Mouse (Mus musculus) lung, postnatal 0 days (tissue): ENCODE measurements around the gene Kcnh4. TPM values are rescaled to one million over a fixed set of nuclear protein-coding genes. Genes with fewer than 3 reads are reported as not detected.
"Not testable (repeated sequence)": the region's sequence is repeated elsewhere in the genome, so short reads cannot be mapped to it uniquely, and the experiment has no call there.

Experiments used
- ATAC-seq: fragments of 200-750 bp; cut with Nextera tagmentation; 2 replicates; pipeline ENCODE4 v1.8.0; 2017; ENCODE audit warnings: moderate library complexity
- DNase-seq: peaks from one replicate; pipeline ENCODE4 v3.0.0-alpha.2; 2016; ENCODE audit warnings: low spot score
- H3K27ac ChIP-seq: fragments of 300-500 bp; sonication (generic); 2 replicates; pipeline ENCODE4 v1.5.1; 2014; ENCODE audit warnings: antibody characterized with exemption, mild to moderate bottlenecking, low read length, mixed read lengths
- H3K27me3 ChIP-seq: fragments of 300-500 bp; sonication (generic); replicated peaks from 2 replicates; pipeline ENCODE4 v1.6.1; 2014; ENCODE audit warnings: low read length, mixed read lengths; ENCODE audit not compliant: insufficient read depth
- H3K36me3 ChIP-seq: fragments of 300-500 bp; sonication (generic); 2 replicates; pipeline ENCODE4 v1.6.1; 2014; ENCODE audit warnings: low read length, mixed read lengths; ENCODE audit not compliant: insufficient read depth
- H3K4me1 ChIP-seq: fragments of 300-500 bp; sonication (generic); 2 replicates; pipeline ENCODE4 v1.6.1; 2014; ENCODE audit warnings: antibody characterized with exemption, low read depth, low read length, mixed read lengths; ENCODE audit not compliant: insufficient read depth
- H3K4me2 ChIP-seq: fragments of 300-500 bp; sonication (generic); replicated peaks from 2 replicates; pipeline ENCODE4 v1.6.1; 2014; ENCODE audit warnings: low read depth, mild to moderate bottlenecking, low read length, moderate library complexity, mixed read lengths
- H3K4me3 ChIP-seq: fragments of 300-500 bp; sonication (generic); 2 replicates; pipeline ENCODE4 v1.5.1; 2014; ENCODE audit warnings: low read depth, low read length
- H3K9ac ChIP-seq: fragments of 300-500 bp; sonication (generic); replicated peaks from 2 replicates; pipeline ENCODE4 v1.6.1; 2014; ENCODE audit warnings: low read depth, mild to moderate bottlenecking
- H3K9me3 ChIP-seq: fragments of 300-500 bp; sonication (generic); 2 replicates; pipeline ENCODE4 v1.6.1; 2016; ENCODE audit warnings: low read length, mixed read lengths
- CTCF ChIP-seq: IDR thresholded peaks from 2 replicates; pipeline ENCODE4 v1.5.1; 2016; ENCODE audit warnings: antibody characterized with exemption, mild to moderate bottlenecking
- EP300 ChIP-seq: IDR thresholded peaks from 2 replicates; pipeline ENCODE4 v1.6.1; 2016; ENCODE audit warnings: antibody characterized with exemption, mild to moderate bottlenecking, control low read depth
- WGBS: fragments of 180-500 bp; shearing (Covaris S2); extraction: QIAGEN DNeasy Blood & Tissue Kit; methylation state at CpG from one replicate; pipeline ENCODE4 v1.1.7; 2014; 5-methylcytosine and 5-hydroxymethylcytosine counted together
- polyA plus RNA-seq: library from polyadenylated mRNA; unstranded; fragments of >200 nt; fragmentation: Nextera tagmentation; extraction: Ambion mirVana; gene quantifications from 2 replicates; pipeline ENCODE4 v1.2.1, GENCODE M21; 2015

Kcnh4 gene
- polyA plus RNA-seq, 1 experiment from 2014 or later = not detected

DNA sequence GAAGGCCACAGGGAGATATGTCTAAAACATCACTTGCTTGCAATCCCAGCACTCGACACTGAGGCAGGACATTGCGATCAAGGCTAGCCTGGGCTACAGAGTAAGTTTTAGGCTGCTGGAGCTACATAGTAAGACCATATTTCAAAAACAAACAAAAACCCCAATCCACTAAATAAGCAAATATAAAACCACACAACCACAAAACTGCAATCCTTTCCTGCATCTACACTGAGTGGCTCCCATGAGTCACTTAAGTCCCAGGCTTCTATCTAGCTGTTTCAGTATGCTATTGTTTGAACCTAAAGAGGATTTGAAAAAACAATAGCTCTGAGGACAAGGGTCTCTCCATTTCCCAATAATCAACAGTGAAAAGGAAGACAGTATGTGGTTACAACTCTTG is 35.6 kb upstream of the Kcnh4 start:
- no peak for DNase-seq
- no peak for ATAC-seq
- 94% methylated on average over 2 of the region's 2 CpGs for WGBS
- no peak for TF ChIP-seq EP300
- TF ChIP-seq CTCF = no peak
- no peaks in the 10 kb centered on the region for H3K9me3 ChIP-seq
- no peaks in the 10 kb centered on the region for H3K4me1 ChIP-seq
- H3K9ac ChIP-seq = no peak overlapping the region
- H3K27ac ChIP-seq = no peak overlapping the region
- H3K36me3 ChIP-seq = peaks cover 17% of the 10 kb centered on the region; the same call in 1 of the 2 replicates
- no peak overlapping the region for H3K4me3 ChIP-seq
- H3K27me3 ChIP-seq = no peaks in the 10 kb centered on the region
- H3K4me2 ChIP-seq = no peak overlapping the region

DNA sequence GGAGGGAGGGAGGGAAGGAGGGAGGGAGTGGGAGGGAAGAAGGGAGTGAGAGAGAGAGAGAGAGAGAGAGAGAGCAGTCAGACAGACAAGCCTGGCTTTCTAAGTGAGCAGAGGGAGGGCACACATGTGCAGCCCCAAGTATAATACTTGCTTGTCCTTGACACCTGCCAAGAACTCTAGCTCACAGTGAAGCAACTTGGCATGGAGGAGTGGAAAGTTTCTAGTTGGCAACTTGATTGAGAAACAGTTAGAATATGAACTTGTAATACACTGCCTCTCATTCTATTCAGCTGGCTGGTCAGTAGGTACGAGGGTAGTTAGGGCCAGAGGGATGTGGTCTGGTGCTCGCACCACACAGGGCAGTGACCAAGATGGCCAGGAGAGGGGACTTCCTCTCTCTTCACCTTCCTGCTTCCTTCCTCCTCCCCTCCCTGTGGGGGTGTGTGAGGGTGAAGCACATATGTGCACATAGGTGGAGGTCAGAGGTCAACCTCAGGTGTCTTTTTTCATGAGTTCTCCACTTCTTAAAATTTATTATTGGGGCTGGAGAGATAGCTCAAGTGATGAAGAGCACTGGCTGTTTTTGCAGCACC is 31.8 kb upstream of the Kcnh4 start:
- Histone ChIP-seq H3K27me3 (no peaks in the 10 kb centered on the region), H3K36me3 (peaks cover 30% of the 10 kb centered on the region), H3K27ac (no peak overlapping the region), H3K4me2 (no peak overlapping the region), H3K4me3 (no peak overlapping the region), H3K9me3 (no peaks in the 10 kb centered on the region), H3K4me1 (no peaks in the 10 kb centered on the region), H3K9ac (no peak overlapping the region)
- DNase-seq = peak; percentile 47
- ATAC-seq = peak; percentile 33; the same call in 1 of the 2 replicates
- TF ChIP-seq CTCF (no peak), EP300 (no peak)
- WGBS = 82% methylated on average over 2 of the region's 2 CpGs

DNA sequence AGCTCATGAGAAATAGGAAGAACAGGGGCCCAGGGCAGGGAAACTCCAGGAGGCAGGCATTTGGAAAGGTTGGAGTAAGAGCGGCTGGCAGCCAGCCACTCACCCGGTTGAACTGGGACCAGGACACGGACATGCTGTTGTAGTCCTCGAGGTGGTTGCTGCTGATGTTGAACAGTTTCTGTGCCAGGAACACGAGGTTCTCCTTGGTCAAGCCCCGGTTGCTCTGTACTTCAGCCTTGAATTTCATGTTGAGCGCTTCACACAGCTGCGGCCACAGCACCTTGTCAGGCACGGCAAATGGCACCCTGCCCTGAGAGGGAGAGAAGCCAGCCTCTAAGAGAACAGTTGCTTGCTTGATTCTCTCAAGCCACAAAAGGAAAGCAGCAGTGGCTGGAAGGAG is 30.9 kb upstream of the Kcnh4 start:
- H3K27me3 ChIP-seq, ATAC-seq, DNase-seq, H3K4me3 ChIP-seq, H3K9ac ChIP-seq, H3K9me3 ChIP-seq, H3K27ac ChIP-seq, H3K4me1 ChIP-seq, H3K4me2 ChIP-seq: not testable (repeated sequence)
- peaks cover 24% of the 10 kb centered on the region for H3K36me3 ChIP-seq
- 77% methylated on average over 9 of the region's 9 CpGs for WGBS

DNA sequence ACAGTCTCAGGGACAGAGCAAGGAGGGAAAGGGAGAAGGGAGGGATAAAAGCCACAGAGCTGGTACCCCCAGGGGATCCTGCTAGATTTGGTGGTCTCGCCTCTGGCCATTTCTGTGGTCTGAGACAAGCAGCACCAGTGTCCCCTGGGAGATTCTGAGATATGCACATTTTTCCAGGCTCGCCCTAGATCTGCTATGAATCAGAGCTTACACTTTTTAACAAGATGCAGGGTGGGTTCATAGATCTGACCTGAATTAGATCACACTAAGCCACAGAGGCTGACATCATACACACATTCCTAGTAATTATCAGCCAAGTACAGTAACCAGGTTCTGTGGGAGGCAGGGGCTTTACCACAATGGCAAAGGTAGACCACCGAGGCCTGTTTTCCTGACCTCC is 30.0 kb upstream of the Kcnh4 start:
- Histone ChIP-seq H3K9ac (no peak overlapping the region), H3K36me3 (peaks cover 27% of the 10 kb centered on the region), H3K4me3 (no peak overlapping the region), H3K4me1 (no peaks in the 10 kb centered on the region), H3K9me3 (no peaks in the 10 kb centered on the region), H3K27me3 (no peaks in the 10 kb centered on the region), H3K4me2 (no peak overlapping the region), H3K27ac (no peak overlapping the region)
- 94% methylated on average over 3 of the region's 3 CpGs for WGBS
- DNase-seq = no peak
- ATAC-seq = no peak
- no peak for TF ChIP-seq CTCF
- TF ChIP-seq EP300 = no peak

DNA sequence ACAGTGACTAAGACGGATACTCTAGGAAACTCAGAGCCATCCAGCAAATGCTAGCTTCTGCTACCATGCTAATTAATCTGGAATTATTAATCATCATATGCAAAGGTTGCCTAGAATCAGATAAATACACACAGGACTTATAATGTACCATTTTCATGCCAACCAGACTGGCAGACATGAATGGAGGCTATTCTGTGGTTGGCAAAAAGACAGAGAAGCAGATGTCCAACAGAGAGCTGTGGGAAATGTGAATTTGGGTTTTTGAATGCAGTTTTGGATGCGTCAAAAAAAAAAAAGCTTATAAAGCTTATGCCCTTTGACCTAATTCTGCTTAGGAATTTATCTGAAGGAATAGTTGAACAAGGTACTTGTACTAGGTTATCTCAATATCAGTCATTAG is 26.0 kb upstream of the Kcnh4 start:
- Histone ChIP-seq H3K9me3 (no peaks in the 10 kb centered on the region), H3K4me1 (no peaks in the 10 kb centered on the region), H3K36me3 (peaks cover 45% of the 10 kb centered on the region), H3K27ac (no peak overlapping the region), H3K27me3 (no peaks in the 10 kb centered on the region), H3K9ac (no peak overlapping the region), H3K4me2 (no peak overlapping the region), H3K4me3 (no peak overlapping the region)
- TF ChIP-seq EP300 = no peak
- no peak for TF ChIP-seq CTCF
- 94% methylated on average over 2 of the region's 2 CpGs for WGBS
- ATAC-seq (no peak), DNase-seq (no peak)

DNA sequence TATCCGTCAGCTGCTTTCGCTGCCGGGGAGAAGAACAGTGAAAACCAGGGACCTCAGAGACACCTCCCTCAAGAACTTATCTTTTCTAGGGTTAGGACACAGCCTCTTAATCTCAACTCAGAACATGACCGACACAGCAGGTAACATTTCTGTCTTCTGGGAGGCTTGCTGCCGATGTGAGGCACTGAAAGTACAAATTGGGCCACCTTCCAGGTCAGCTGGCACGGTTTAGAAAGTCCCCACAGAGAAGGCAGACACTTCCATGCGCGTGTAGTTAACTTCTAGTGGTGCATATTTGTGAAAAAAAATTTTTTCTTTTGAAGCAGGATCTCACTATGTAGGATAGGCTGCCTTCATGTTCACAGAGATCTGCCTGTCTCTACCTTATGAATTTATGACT is 24.5 kb upstream of the Kcnh4 start:
- TF ChIP-seq CTCF (no peak), EP300 (no peak)
- Histone ChIP-seq H3K4me1 (no peaks in the 10 kb centered on the region), H3K9ac (no peak overlapping the region), H3K4me3 (no peak overlapping the region), H3K4me2 (no peak overlapping the region), H3K9me3 (no peaks in the 10 kb centered on the region), H3K27ac (no peak overlapping the region), H3K27me3 (no peaks in the 10 kb centered on the region), H3K36me3 (peaks cover 46% of the 10 kb centered on the region)
- DNase-seq (no peak), ATAC-seq (no peak)
- WGBS = 81% methylated on average over 8 of the region's 8 CpGs

DNA sequence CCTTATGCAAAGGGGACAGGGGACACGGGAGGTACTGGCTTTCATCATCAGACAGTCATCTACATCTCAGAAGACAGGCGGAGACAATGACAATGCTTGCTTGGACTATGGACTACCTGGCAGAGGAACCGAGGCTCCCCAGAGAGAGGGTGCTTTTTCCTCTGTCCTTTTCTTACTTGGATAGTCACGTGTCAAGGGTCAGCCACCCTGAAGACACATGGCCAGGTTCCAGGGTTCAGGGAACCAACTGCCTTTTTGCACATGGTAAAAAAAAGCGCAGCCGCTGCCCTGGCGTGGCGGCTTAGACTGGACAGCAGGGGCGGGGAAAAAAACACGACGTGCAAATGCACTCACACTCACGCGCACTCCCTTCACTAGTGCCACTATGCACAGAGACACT is 22.8 kb upstream of the Kcnh4 start:
- Histone ChIP-seq H3K9me3 (no peaks in the 10 kb centered on the region), H3K27ac (no peak overlapping the region), H3K4me3 (no peak overlapping the region), H3K4me1 (no peaks in the 10 kb centered on the region), H3K36me3 (peaks cover 35% of the 10 kb centered on the region), H3K9ac (no peak overlapping the region), H3K27me3 (no peaks in the 10 kb centered on the region), H3K4me2 (no peak overlapping the region)
- TF ChIP-seq CTCF (no peak), EP300 (no peak)
- 81% methylated on average over 13 of the region's 13 CpGs for WGBS
- ATAC-seq (no peak), DNase-seq (no peak)
